Mouse (Mus musculus) embryo, embryonic 10.5 days (tissue): ENCODE measurements around the gene R3hdm4.
"Not testable (repeated sequence)": the region's sequence is repeated elsewhere in the genome, so short reads cannot be mapped to it uniquely, and the experiment has no call there.

Experiments used
- DNase-seq: peaks from one replicate; pipeline ENCODE4 v3.0.0-alpha.2; 2015; ENCODE audit warnings: low spot score

R3hdm4 gene

GRCm38 (mm10) chr10:79897316-79898245 lies 23.4 kb downstream of the R3hdm4 start:
- peak; percentile 45 for DNase-seq

- no peak for DNase-seq
Observed at GRCm38 (mm10) chr10:79896814-79897213, 24.2 kb downstream of the R3hdm4 start.

DNA sequence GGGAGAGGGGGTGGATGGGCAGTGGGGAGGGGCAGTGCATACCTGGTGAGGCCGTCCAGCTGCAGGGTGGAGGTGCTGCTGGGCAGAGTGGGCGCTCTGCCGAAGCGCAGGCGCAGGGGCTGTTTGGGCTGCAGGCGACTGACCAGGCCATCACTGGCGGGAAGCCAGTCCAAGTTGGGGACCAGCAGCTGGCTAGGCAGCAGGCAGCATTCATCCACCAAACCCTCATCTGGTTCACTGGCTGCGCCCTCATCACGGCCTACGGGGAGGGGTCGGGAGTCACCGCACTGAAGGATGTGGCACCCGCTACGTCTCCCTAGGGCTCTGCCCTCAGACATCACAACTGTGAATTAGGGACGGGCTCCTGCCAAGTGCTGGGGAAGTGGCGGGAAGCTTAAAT lies 24.7 kb downstream of the R3hdm4 start:
- DNase-seq, result no peak

DNA sequence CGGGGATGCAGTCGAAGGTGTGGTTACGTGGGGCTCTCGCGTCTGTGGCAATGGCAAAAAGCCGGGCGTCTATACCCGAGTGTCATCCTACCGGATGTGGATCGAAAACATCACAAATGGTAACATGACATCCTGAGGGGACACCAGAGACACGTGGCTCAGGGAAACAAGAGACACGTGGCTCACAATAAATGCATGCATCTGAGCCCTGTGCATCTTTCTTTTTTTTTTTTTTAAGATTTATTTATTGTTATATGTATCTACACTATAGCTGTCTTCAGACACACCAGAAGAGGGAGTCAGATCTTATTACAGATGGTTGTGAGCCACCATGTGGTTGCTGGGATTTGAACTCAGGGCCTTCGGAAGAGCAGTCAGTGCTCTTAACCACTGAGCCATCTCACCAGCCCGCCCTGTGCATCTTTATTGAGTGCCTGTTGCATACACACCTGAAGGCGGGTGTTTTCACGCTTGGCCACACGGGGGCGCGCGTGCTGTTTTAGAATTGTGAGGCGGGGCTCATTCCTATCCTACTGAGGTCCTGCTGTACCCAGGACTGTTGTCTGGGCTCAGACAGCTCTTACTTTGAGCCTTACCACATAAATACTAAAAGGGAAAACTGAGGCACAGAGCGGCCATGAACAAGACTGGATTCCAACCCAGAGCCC lies 28.4 kb downstream of the R3hdm4 start:
- peak; percentile 88 for DNase-seq

GRCm38 (mm10) chr10:79890670-79891069 lies 30.3 kb downstream of the R3hdm4 start, which contains the start of gene Cfd:
Gene Cfd, plus strand, starts transcription at chr10:79890853.
- no peak for DNase-seq

DNA sequence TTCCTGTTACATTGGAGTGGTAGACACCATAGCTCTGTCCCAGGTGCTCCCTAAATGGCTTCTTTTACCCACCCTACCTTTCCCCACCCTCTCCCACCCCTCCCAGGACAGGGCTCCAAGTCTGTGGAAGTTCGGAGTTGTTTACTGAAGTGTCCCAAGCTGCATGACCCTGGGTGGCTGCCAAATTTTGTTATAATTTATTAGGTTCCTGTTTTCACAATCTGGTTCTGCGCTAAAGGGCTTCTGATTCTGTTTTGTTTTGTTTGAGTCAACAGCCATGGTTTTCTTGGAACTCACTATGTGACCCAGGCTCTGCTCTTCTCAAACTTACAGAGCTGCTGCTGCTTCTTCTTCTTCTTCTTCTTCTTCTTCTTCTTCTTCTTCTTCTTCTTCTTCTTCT lies 31.6 kb downstream of the R3hdm4 start:
- DNase-seq, result no peak

- DNase-seq, result no peak
Observed at GRCm38 (mm10) chr10:79886611-79887010, 34.4 kb downstream of the R3hdm4 start.

GRCm38 (mm10) chr10:79886054-79886453 lies 35.0 kb downstream of the R3hdm4 start, which contains the start of gene Elane:
Gene Elane, plus strand, starts transcription at chr10:79886247.
- no peak for DNase-seq

GRCm38 (mm10) chr10:79884938-79885337 lies 36.1 kb downstream of the R3hdm4 start:
- DNase-seq, result not testable (repeated sequence)

DNA sequence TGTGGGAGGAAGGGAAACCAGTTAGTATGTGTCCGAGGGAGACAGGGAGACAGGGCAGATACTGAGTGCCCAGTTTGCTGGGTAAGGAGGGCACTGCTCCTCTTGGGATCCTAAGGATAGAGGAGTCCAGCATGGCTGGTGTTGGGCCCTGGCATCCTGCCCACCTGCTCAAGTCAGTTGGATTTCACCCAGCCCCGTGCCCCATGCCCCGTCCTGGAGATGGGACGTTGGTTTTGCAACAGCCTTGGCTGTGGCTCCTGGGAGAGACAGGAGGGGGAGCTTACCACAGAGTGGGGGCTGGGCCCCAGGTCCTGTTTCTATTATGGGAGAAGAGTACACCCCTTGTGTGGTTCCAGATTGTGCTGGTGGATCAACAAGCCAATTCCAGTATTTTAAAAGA lies 36.6 kb downstream of the R3hdm4 start:
- DNase-seq, result no peak

DNA sequence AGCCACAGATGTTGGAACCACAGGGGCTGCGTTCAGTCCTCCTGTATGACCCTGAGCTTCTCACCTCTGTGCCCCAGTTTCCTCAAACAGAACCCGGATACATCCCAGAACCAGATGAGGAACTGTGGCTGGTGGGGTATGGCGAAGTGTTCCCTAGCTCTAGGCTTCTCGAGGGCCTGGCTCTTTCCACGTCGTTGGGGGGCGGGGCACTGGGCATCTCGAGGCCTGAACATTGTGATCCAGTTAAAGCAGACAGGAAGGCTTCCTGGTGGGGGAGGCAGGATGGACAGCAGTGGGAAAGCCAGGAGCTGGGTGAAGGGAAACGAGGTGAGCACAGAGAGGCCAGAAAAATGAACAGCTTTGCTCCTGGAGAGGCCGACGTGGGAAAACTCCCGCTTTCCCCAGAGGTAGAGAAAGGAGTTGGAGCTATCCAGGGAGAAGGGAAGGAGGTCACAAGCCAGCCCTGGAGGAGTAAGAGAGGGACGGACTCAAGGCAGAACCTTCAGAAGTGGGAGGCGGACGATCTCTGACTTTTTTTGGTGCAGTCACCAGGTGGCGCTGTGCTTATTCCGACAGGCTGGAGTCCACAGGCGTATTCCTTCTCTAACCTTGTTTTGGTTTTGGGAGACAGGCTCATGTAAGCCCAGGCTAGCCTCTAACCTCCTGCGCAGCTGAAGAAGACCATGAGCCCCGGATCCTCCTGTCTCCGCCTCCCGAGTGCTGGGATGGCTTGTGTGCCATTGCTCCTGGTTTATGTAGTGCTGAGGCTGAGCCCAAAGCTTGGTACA lies 37.5 kb downstream of the R3hdm4 start:
- DNase-seq, result peak; percentile 92

GRCm38 (mm10) chr10:79881981-79882380 lies 39.0 kb downstream of the R3hdm4 start:
- peak; percentile 45 for DNase-seq

DNA sequence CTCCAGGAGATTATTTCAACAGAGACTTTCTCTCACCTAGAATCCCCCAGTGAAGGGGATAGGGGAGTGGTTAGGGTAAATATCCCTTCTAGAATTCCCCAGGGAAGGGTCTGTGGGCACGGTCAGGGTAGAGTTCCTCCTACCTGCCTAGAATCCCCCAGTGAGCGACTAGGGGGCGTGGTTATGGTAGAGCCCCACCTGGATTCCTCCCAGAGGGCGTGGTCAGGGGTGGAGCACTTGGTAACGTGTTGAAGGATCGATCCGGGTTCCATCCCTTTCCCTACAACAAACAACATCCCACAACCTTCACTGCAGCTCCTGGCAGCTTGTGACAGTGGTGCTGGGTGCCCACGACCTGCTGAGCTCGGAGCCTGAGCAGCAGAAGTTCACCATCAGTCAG lies 40.3 kb downstream of the R3hdm4 start:
- DNase-seq, result no peak

DNA sequence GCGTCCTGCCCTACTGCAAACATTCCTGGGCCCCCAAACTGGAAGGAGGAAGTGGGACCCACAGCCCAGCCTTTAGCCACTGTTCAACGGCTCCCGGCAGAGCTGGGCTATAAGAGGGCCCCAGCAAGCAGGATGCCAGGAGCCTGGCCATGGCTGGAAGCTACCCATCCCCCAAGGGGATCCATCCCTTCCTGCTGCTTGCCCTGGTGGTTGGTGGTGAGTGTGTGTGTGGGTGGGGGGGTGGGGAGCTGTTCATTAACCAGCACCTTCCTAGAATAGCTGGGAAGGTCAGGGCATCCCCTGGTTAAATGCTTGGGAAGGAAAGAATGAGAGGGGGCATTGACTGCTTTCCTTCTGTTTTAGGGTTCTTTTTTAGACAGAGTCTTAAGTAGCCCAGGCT lies 41.5 kb downstream of the R3hdm4 start:
- DNase-seq, result no peak

DNA sequence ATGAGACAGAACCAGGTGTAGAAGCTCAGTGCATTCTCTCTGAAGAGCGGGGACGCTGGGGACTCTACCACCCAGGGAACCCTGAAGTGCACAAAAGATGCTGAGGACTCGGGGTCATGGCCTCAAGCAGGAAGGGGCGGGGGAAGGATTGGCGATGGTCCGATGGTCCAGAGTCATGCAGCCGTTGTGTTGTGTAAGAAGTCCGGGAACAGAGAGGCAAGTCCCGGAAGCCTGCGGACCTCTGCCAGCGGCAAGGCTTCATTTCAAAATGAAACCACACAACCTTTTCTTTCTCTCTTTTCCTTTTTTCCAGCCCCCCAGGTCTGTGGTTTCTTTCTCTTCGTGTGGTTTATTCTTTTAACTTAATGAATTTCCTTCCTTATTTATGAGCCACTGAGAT lies 43.3 kb downstream of the R3hdm4 start:
- no peak for DNase-seq

GRCm38 (mm10) chr10:79877174-79877573 lies 43.8 kb downstream of the R3hdm4 start:
- peak; percentile 36 for DNase-seq

- DNase-seq, result peak; percentile 79
Observed at GRCm38 (mm10) chr10:79874290-79874862, 46.6 kb downstream of the R3hdm4 start, which contains the start of the genes Prtn3 and Plppr3. Gene Prtn3, plus strand, starts transcription at chr10:79874476. Gene Plppr3, minus strand, starts transcription at chr10:79874634.

DNA sequence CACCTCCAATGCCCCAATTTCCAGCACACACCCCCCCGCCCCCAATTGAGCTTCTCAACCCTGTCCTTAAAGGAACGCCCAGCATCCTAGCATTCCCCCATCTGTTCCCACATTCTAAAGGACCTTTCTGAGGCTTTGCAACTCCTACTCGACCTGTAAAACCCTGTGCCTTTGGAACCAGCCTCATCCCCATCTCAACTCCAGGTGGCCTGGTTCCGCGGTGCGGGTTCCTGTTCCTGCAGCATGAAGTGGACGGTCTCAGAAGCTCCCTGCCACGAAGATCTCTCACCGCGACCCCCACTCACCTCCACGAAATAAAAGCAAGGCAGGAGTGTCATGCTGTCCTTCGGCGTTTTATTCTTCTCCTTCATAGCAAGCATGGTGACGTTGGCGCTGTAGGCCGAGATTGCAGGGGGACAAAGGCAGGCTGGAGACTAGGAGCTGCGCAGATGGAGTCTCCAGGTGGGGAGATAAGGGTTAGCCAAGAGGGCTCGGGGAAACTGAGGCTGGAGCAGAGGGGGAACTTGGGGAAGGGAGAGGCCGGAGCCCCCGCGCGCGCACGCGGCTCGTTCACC lies 47.2 kb downstream of the R3hdm4 start:
- DNase-seq, result peak; percentile 63

DNA sequence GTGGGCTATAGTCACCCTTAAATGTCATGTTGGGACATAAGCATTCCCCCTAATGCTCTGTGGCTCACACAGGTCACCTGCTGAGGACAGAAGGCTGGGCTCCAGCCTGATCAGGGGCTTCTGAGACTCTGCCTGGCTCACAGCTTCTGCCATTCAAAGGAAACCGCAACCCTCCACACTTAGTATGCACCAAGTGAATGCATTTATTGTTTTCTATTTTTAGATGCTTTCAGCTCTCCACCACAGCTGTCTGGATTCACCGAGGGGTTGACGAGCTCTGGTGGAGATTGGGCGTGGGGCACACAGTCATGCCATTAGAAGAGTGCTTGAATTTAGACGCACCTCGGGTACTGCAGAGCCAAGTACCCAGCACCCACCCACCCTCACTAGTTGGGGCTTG lies 47.7 kb downstream of the R3hdm4 start:
- DNase-seq, result peak; percentile 25

- DNase-seq, result no peak
Observed at GRCm38 (mm10) chr10:79872862-79873261, 48.1 kb downstream of the R3hdm4 start.

- DNase-seq, result no peak
Observed at GRCm38 (mm10) chr10:79871845-79872244, 49.2 kb downstream of the R3hdm4 start.
